Comparison of ENCODE assay signal across 10 mouse cellular contexts in the genomic region with DNA sequence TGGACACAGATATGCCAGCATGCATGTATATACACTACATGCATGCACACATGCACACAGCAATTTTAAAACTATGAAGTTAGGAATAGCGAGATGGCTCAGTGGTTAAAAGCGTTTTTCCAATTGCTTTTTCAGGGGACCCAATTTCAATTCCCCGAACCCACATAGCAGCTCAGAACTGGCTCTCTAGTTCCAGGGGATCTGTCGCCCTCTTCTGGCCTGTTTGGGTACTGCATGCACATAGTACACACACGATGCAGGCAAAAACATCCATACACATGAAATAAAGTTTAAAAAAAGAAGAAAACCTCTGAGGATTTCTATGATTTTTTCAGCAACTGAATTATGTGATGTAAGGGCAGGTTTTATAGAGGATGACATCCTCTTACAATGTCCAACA. TPM values are rescaled to one million over a fixed set of nuclear protein-coding genes. Genes with fewer than 3 reads are reported as not detected.
DNase-seq lines count a peak whose midpoint lies in the region.
"Had no signal": no experiment of that assay in that cellular context is flagged by ENCODE, and none has a peak within 500 bp of the region (broad histone marks: within the 10 kb centered on the region; RNA-seq: fewer than 3 reads in every experiment).

No protein-coding gene starts in this region.

- DNase-seq in adrenal gland, postnatal 10 days, result peak; percentile 4
- no peak for DNase-seq in adrenal gland, postnatal 36 days
- peak; percentile 14 to 33 for DNase-seq in layer of hippocampus, postnatal 10 days (ENCODE audit: low spot score in 2 of 2)
- DNase-seq in layer of hippocampus, adult 8-10 months (ENCODE audit: low spot score in 2 of 2), result no peak
- DNase-seq in B cell, adult 2 months, result peak; percentile 1 to 7
- DNase-seq in embryo, embryonic 11 days, result peak; percentile 4
- no peak for DNase-seq in natural killer cell, adult 2 months (ENCODE audit: low spot score in 2 of 2)
- no peak for DNase-seq in gastrocnemius, postnatal 4 days (ENCODE audit: low spot score in 2 of 2)
- DNase-seq: cerebellum, postnatal 36 days had no signal

RNA-seq across cellular contexts. Expression of a gene that starts 3.4 kb away (rescaled TPM):
- not detected for total RNA-seq in adrenal gland, postnatal 10 days (2021)
- not detected for total RNA-seq in adrenal gland, postnatal 36 days (2021)
- under 1 TPM in 1 of 2 experiments, not detected in 1; 0.22 TPM for total RNA-seq in layer of hippocampus, postnatal 10 days (2021)
- under 1 TPM in 1 of 4 experiments, not detected in 3; 0.11 TPM for total RNA-seq in layer of hippocampus, adult 8-10 months (2022)
- total RNA-seq in gastrocnemius, postnatal 4 days (2021), result not detected
- total RNA-seq: left cerebral cortex, postnatal 36 days had no signal

RNA-seq across cellular contexts. Expression of a gene that starts 17.6 kb away (rescaled TPM):
- not detected for total RNA-seq in adrenal gland, postnatal 10 days (2021)
- not detected for total RNA-seq in adrenal gland, postnatal 36 days (2021)
- total RNA-seq in layer of hippocampus, postnatal 10 days (2021), result not detected
- not detected for total RNA-seq in layer of hippocampus, adult 8-10 months (2022)
- not detected for total RNA-seq in gastrocnemius, postnatal 4 days (2021)
- total RNA-seq: left cerebral cortex, postnatal 36 days had no signal

RNA-seq across cellular contexts. Expression of a gene that starts 26.6 kb away (rescaled TPM):
- not detected for total RNA-seq in adrenal gland, postnatal 10 days (2021)
- total RNA-seq in adrenal gland, postnatal 36 days (2021), result not detected
- not detected for total RNA-seq in layer of hippocampus, postnatal 10 days (2021)
- total RNA-seq in layer of hippocampus, adult 8-10 months (2022), result not detected
- total RNA-seq in gastrocnemius, postnatal 4 days (2021), result not detected
- total RNA-seq: left cerebral cortex, postnatal 36 days had no signal

RNA-seq across cellular contexts. Expression of a gene that starts 38.5 kb away (rescaled TPM):
- total RNA-seq in adrenal gland, postnatal 10 days (2021), result not detected
- total RNA-seq in adrenal gland, postnatal 36 days (2021), result not detected
- not detected for total RNA-seq in layer of hippocampus, postnatal 10 days (2021)
- not detected for total RNA-seq in layer of hippocampus, adult 8-10 months (2022)
- not detected for total RNA-seq in gastrocnemius, postnatal 4 days (2021)
- total RNA-seq: left cerebral cortex, postnatal 36 days had no signal

RNA-seq across cellular contexts. Expression of a gene that starts 39.4 kb away (rescaled TPM):
- total RNA-seq in adrenal gland, postnatal 10 days (2021), result not detected
- not detected for total RNA-seq in adrenal gland, postnatal 36 days (2021)
- total RNA-seq in layer of hippocampus, postnatal 10 days (2021), result not detected
- total RNA-seq in layer of hippocampus, adult 8-10 months (2022), result not detected
- not detected for total RNA-seq in gastrocnemius, postnatal 4 days (2021)
- total RNA-seq: left cerebral cortex, postnatal 36 days had no signal

Comparison
In these comparisons a context has a peak if more than half of its experiments do, and no peak if none do; other contexts are left out.
1. DNase-seq: peak in adrenal gland, postnatal 10 days (single experiment), layer of hippocampus, postnatal 10 days (2 of 2), B cell, adult 2 months (2 of 2) and embryo, embryonic 11 days (single experiment); none in adrenal gland, postnatal 36 days (0 of 2), layer of hippocampus, adult 8-10 months (0 of 2), natural killer cell, adult 2 months (0 of 2) and gastrocnemius, postnatal 4 days (0 of 2).